Mouse (Mus musculus) CD4-positive, CD25-positive, alpha-beta regulatory T cell, adult 2 months (primary cell): ENCODE measurements around the gene Clp1.

Source experiments
- DNase-seq: peaks from one replicate; pipeline ENCODE4 v3.0.0-alpha.2; 2012; ENCODE audit warnings: low read depth, low spot score

Gene Clp1

DNA sequence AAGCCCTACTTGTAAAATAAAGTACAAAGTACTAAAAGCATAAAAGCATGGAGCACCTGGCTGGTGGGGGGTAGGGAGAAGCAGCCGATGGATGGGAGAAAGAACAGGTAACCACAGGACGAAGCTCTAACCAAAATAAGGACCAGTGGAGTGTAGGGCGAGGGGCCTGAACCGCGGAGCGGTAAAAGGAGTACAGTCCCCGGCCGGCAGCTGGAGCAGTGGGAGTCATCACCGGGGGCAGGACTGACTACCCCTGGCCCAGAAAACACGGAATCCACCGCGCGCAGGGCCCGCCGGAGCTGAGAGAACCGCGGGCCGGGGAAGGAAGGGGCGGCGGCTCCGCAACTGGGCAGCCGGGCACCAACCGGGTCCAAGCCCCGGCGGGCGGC, 12.7 kb downstream of the Clp1 start:
- DNase-seq, result no peak

DNA sequence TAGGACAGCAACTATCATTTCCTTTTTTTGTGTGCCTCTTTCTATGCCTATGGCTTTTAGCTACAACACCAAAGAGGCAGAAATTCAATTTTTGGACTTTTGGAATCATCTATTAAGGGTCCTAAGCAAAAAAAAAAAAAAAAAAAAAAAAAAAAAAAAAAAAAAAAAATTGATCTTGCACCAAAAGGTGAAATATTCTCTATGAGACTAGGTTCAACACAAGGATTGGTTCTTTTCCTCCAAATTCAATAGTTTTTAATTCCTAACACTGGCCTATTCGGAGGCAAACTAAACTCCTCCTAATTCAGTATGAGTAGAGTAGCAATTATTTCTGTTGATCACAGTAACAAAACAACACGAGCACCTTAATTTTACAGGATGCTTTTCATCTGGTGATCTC, 15.3 kb downstream of the Clp1 start:
- DNase-seq, result no peak

DNA sequence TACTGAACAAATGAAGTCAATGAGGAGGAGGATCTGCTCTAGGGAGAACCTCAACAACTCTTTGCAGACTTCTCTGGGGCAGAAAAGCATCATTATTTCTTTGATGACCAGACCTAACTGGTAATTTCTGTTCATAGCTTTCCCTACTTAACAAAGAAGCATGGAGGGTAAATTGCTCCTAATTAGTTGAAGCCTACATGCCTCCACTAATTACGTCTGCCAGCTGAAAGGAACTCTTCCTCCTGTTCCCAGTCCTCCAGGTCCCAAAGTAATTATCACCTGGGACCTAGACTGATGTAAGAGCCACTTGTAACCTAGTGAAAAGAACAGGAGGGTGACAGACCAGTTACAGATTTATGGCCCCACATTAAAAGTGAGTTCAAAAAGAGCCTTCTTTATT, 19.6 kb downstream of the Clp1 start:
- no peak for DNase-seq

GRCm38 (mm10) chr2:84705295-84705694, 21.9 kb downstream of the Clp1 start:
- DNase-seq, result no peak

GRCm38 (mm10) chr2:84704329-84704728, 22.8 kb downstream of the Clp1 start:
- DNase-seq, result no peak

DNA sequence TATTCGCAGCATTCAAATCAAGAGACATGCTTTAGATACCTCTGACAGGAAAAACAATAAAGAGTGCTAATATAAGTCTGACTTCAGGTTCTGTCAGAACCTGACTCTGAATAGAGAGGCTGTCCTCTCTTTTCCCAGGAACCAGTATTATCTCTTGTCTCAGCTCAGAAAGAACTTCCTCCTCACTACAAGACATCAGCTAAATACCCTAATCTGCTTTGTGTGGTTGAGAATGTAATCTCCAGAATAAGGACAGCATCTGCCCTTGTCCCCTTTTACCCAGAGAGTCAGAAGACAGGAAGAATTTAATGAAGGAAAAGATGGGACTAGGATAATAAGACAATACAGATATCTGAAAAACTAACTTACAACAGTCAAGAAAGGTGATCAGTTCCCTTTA, 23.7 kb downstream of the Clp1 start:
- DNase-seq, result no peak

DNA sequence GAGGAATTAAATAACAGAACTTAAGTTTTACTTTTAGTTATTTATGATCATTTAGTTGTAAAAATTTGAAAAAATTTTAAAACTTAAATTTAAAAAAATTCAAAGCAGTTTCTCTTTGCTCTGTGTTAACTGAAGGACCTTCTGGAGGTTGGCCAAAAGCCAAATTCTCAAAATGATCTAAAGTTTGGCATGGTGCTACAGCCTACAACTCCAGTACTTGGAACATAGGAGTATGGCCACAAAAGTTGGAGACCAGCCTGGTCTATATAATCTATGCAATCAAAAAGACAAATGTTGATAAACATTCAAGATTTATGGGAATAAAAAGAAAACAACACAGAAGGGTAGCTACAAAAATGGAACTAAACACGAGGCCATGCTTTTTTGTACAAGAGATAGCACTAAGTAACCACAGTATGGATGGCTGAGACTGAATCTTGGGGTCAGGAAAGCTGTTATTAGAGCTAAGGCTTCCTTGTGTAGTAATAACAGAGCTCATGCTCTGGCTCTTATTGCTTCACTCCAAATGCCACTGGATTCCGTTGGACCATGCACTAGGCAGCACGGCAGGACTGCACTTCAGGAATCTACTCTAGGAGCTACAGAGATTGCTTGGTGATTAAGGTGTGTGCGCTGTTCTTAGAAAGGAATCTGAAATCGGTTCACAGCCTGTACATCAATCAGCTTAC, 32.0 kb downstream of the Clp1 start:
- no peak for DNase-seq

DNA sequence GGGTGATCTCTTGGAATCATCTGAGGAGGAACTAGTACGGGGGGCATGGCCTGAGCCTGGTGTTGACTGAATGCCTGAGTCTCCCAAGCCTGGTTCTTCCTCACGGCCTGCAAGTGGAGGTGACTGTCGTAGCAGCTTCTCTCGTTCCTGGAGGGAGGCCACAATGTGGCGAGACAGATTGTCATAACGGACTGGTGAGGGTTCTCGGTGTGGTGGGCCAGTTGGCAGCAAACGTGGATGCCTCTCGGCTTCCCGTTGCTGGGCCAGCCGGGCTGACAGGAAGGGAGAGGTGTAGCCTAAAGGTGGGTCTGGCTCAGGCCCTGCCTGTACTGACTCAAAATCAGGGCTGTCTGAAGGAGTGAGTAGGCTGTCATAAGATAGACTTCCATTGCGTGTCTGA, 37.1 kb downstream of the Clp1 start:
- no peak for DNase-seq

GRCm38 (mm10) chr2:84688080-84688844, 38.9 kb downstream of the Clp1 start:
- no peak for DNase-seq

- DNase-seq, result no peak
These were observed 44.5 kb downstream of the Clp1 start for GRCm38 (mm10) chr2:84682605-84683183.

GRCm38 (mm10) chr2:84679016-84679415, 48.1 kb downstream of the Clp1 start, which contains the start of gene Tmx2:
Gene Tmx2, minus strand, starts transcription at chr2:84679140.
- DNase-seq, result peak; percentile 24

DNA sequence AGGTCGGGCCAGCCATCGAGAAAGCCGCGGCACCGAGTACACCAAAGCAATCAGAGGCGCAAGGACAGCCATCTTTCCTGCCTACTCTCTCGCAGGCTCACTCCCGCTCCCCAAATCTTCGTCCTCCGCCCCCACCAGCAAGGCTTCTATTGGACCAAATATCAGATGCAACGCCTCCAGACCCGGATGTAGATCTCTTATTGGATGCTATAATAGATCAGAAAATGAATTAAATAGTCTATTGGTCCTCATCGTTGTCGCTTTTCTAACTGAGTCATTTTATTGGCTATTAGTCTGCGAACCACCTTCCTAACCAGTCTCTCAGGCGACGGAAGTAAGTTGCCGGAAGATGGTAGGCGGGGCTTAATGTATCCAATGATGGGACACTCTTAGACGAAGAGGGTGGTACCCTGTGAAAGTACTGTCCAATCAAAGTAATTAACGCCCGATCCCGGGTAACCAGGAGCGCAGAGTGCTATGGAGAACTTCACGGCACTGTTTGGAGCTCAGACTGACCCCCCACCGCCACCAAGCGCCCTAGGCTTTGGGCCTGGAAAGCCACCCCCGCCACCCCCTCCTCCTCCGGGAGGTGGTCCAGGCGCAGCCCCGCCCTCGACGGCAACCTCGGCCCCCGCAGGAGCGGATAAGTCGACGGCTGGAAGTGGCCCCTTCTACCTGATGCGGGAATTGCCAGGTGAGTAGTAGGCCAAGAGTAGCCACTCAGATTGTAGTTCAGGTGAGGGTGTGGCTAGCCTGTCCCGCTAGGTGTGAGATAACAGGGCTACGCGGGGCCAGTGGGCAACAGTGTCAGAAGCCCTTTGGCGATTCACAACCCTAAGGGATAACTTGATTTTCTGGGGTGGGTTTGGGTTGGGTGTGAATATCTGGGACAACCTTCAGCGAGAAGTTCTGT, 48.9 kb downstream of the Clp1 start, which contains the start of the genes Gm28635 and Med19:
Gene Gm28635, minus strand, starts transcription at position 74 of the 913 bp plus-strand sequence.
Gene Med19, plus strand, starts transcription at position 435 of the 913 bp plus-strand sequence.
- peak; percentile 98 for DNase-seq

- no peak for DNase-seq
These were observed 49.7 kb downstream of the Clp1 start for GRCm38 (mm10) chr2:84677270-84677967.
